Mouse (Mus musculus) embryonic fibroblast, embryonic 13.5 days (primary cell): Measurements from ENCODE around the gene Fosl1.

Source experiments
- CTCF ChIP-seq: IDR thresholded peaks from 2 replicates; pipeline ENCODE4 v1.5.1; 2011; ENCODE audit warnings: mild to moderate bottlenecking, control low read depth, low read length, moderate library complexity, borderline replicate concordance; ENCODE audit not compliant: insufficient read depth
- POLR2A ChIP-seq: IDR thresholded peaks from 2 replicates; pipeline ENCODE4 v1.6.1; 2011; ENCODE audit warnings: low read depth, mild to moderate bottlenecking, control low read depth, low read length, moderate library complexity

DNA sequence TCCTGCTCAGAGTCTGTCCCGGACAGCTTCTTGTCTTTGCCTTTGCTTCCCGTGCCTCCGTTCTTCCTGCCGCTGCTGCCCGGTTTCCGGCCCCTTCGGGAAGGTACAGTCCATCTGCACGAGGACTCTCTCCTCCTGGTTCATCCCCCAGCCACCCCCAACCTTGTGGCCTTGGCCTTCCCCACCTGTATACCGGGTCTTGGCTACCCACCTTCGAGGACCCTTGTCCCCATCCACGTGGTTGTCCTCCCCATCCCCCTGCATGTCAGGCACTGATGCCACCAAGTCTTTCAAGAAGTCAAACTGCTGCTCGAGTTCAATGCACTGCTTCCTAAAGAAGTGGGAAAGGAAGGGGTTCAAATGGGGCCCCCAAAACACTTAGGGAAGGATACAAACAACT, 23.8 kb upstream of the Fosl1 start:
- no peak for TF ChIP-seq CTCF
- no peak for TF ChIP-seq POLR2A
